Mouse (Mus musculus) hindbrain, embryonic 10.5 days (tissue): ENCODE measurements at regions not wholly inside any gene's neighbourhood (a gene's known extent, or its start where the extent isn't known, plus 50 kb on each side); places are given as distances from the start of the nearest gene placed in this dataset.
"Not testable (repeated sequence)": the region's sequence is repeated elsewhere in the genome, so short reads cannot be mapped to it uniquely, and the experiment has no call there.

Experiments used
- DNase-seq: peaks from one replicate; pipeline ENCODE4 v3.0.0-alpha.2; 2017; ENCODE audit warnings: low spot score
- H3K27ac ChIP-seq: fragments of 300-500 bp; sonication (generic); 2 replicates; pipeline ENCODE4 v1.5.1; 2016; ENCODE audit warnings: mild to moderate bottlenecking, moderate library complexity
- H3K27me3 ChIP-seq: fragments of 300-500 bp; sonication (generic); 2 replicates; pipeline ENCODE4 v1.6.1; 2016; ENCODE audit warnings: mild to moderate bottlenecking; ENCODE audit not compliant: poor library complexity, insufficient read depth, severe bottlenecking
- H3K36me3 ChIP-seq: fragments of 300-500 bp; sonication (generic); 2 replicates; pipeline ENCODE4 v1.6.1; 2016; ENCODE audit warnings: mild to moderate bottlenecking, moderate library complexity
- H3K4me1 ChIP-seq: fragments of 300-500 bp; sonication (generic); replicated peaks from 2 replicates; pipeline ENCODE4 v1.6.1; 2016; ENCODE audit warnings: mild to moderate bottlenecking
- H3K4me3 ChIP-seq: fragments of 300-500 bp; sonication (generic); 2 replicates; pipeline ENCODE4 v1.5.1; 2016; ENCODE audit warnings: mild to moderate bottlenecking, moderate library complexity
- H3K9me3 ChIP-seq: fragments of 300-500 bp; sonication (generic); 2 replicates; pipeline ENCODE4 v1.6.1; 2016; ENCODE audit warnings: mild to moderate bottlenecking, moderate library complexity
- WGBS: fragments of 180-500 bp; shearing (Covaris S2); methylation state at CpG from one replicate; pipeline ENCODE4 v1.1.7; 2016; 5-methylcytosine and 5-hydroxymethylcytosine counted together

- H3K27me3 ChIP-seq, H3K4me3 ChIP-seq, H3K4me1 ChIP-seq, H3K36me3 ChIP-seq, H3K27ac ChIP-seq, DNase-seq: not testable (repeated sequence)
- H3K9me3 ChIP-seq = peaks cover 80% of the 10 kb centered on the region
- WGBS = 79% methylated on average over 6 of the region's 6 CpGs
Measured at GRCm38 (mm10) chr13:68372631-68373030, 209.3 kb downstream of the Mtrr start.
